Mouse (Mus musculus) heart, adult 11 months (tissue): ENCODE measurements around the gene Cdt1.

Experiments used
- DNase-seq: peaks from one replicate; pipeline ENCODE4 v3.0.0; 2022

Cdt1 gene

GRCm38 (mm10) chr8:122616181-122616905 is 48.5 kb downstream of the Cdt1 start:
- peak; percentile 96 for DNase-seq

- DNase-seq: peak; percentile 97
Observed at GRCm38 (mm10) chr8:122617947-122618546, 50.2 kb downstream of the Cdt1 start.

GRCm38 (mm10) chr8:122618660-122619378 is 51.0 kb downstream of the Cdt1 start:
- no peak for DNase-seq

- no peak for DNase-seq
Observed at GRCm38 (mm10) chr8:122620446-122620845, 52.6 kb downstream of the Cdt1 start.

- no peak for DNase-seq
Observed at GRCm38 (mm10) chr8:122622727-122623126, 54.9 kb downstream of the Cdt1 start, which contains the start of gene Pabpn1l. Pabpn1l (minus strand) TSS chr8:122622739.
